Mouse (Mus musculus) gastrocnemius, adult 2 months (tissue): ENCODE measurements around the gene Gm9573. TPM values are rescaled to one million over a fixed set of nuclear protein-coding genes. Genes with fewer than 3 reads are reported as not detected.

Source experiments
- DNase-seq: peaks from one replicate; pipeline ENCODE4 v3.0.0; 2022
- H3K27ac ChIP-seq: fragments of 200-600 bp; 2 replicates; pipeline ENCODE4 v1.8.1; 2022; ENCODE audit warnings: mild to moderate bottlenecking
- H3K4me3 ChIP-seq: fragments of 200-600 bp; 2 replicates; pipeline ENCODE4 v1.8.1; 2022; ENCODE audit warnings: mild to moderate bottlenecking, moderate library complexity
- CTCF ChIP-seq: fragments of 200-600 bp; IDR thresholded peaks from 2 replicates; pipeline ENCODE4 v1.8.1; 2022; ENCODE audit warnings: antibody characterized with exemption, mild to moderate bottlenecking, moderate library complexity
- intact Hi-C: fragments of 180-260 bp; cut with DNase I; formaldehyde crosslinking; loops from one replicate; pipeline ENCODE4 v1.15.1; 2025
- total RNA-seq, 2 experiments: library from RNA; stranded (reverse); gene quantifications; 2 replicates each; pipeline ENCODE4 v1.2.3; 2021

The Gm9573 gene
- total RNA-seq, 2 experiments from 2014 or later: not detected

GRCm38 (mm10) chr17:35591219-35591578 lies 35.2 kb downstream of the Gm9573 start:
- Histone ChIP-seq H3K4me3 (peak overlapping the region; percentile 52; the same call in 1 of the 2 replicates), H3K27ac (no peak overlapping the region)
- DNase-seq: no peak
- no peak for TF ChIP-seq CTCF
- intact Hi-C loops: loop anchor here (5.0 kb wide), 1 partner anchor 146 kb away; no protein-coding TSS in a partner anchor

DNA sequence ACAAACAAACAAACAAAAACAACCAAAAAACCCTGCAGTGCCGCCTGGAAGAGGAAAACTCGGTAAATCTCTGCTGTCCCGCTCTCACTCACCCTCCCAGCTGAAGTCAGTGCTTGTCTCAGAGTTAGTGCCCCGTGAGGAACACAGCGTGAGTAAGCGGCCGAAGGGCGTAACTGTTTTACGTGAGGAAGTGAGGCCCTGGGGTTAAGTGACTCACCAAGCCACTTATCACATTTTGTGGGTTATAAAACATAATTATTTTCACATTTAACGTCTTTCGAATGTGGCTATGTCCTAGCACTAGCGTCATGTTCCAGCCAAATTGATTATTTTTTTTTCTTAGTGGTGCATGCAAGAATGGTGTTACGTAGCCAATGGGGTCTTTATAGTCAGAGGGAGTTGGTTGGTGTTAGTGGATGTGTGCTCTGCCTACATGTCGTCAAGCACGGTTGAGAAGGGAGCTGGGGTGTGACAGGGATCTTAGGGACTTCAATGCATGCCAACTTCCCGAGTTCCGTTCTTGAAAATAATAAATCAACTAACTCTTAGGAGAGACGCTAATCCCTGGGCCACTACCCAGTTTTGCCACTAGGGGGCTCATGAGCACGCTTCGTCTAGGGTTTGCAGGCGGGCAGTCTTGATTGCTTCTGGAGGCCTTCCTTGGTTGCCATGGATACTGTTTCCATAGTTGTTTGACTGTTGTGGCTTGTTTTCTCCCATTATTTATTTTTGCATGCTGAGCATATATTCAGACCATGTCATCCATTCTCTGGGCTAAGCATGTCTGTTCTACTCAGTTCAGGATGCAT lies 35.8 kb downstream of the Gm9573 start:
- H3K4me3 ChIP-seq: peak overlapping the region; percentile 52
- TF ChIP-seq CTCF: peak; percentile 92
- H3K27ac ChIP-seq: peak overlapping the region; percentile 61
- intact Hi-C loops: loop anchor here (5.0 kb wide), 1 partner anchor 147 kb away; no protein-coding TSS in a partner anchor
- DNase-seq: peak; percentile 77

DNA sequence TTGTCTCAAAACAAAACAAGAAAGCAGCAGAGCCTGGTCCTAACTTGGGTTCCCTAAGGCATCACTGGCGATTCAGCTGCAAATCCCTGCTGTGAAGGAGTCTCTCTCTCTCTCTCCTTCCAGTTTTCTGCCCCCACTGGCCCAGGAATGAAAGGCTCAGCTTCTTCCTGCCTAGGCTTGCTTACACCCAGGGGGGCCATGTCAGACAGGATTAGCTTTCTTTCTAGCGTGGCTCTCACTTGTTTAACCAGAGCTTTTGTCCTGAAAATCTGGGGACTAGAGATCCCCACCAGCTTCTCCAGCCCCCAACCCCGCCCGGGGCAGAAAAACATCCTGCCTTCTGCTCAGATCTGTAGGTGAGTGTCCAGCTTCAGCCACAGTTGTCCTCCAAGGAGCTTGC lies 38.0 kb downstream of the Gm9573 start:
- intact Hi-C loops: no loop called here

GRCm38 (mm10) chr17:35587291-35587690 lies 39.1 kb downstream of the Gm9573 start:
- no peak for TF ChIP-seq CTCF
- Histone ChIP-seq H3K4me3 (no peak overlapping the region), H3K27ac (no peak overlapping the region)
- no peak for DNase-seq
- intact Hi-C loops: no loop called here

More for the DNA sequence above, 38.0 kb downstream of the Gm9573 start:
- DNase-seq: no peak
- H3K4me3 ChIP-seq: no peak overlapping the region
- H3K27ac ChIP-seq: no peak overlapping the region
- TF ChIP-seq CTCF: no peak

DNA sequence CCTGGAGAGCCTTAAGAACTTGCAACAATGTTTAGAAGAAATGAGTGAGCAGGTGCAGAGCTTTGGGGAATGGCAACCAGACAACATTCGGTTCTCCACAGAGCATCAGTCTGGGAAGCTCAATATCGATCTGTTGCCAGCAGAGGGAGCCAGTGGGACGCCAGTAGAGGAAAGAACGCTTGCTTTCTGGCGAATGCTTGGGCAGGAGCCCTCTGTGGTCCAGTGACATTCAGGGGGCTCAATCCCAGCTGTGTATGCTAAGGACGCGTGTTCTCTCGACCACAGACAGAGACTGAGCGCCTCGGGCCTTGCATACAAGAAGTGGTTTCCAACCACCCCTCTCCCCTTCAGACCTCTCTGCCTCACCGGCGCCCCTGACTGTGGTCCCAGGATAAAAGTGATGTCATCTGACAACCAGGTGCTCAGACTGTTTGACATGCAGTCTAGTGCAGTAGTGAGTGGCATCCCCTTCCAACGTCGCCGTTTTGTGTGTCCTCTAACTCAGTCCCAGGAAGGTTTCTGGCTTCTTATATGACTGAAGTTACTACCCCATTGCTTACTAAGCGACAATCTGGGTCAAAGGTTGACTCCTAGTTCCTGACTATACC lies 42.0 kb downstream of the Gm9573 start:
- peak; percentile 79 for DNase-seq
- intact Hi-C loops: no loop called here
- Histone ChIP-seq H3K4me3 (peak overlapping the region; percentile 29), H3K27ac (no peak overlapping the region)
- peak; percentile 89 for TF ChIP-seq CTCF

GRCm38 (mm10) chr17:35582900-35583299 lies 43.5 kb downstream of the Gm9573 start:
- DNase-seq: no peak
- H3K4me3 ChIP-seq: no peak overlapping the region
- TF ChIP-seq CTCF: peak; percentile 53
- intact Hi-C loops: no loop called here
- H3K27ac ChIP-seq: no peak overlapping the region

GRCm38 (mm10) chr17:35578211-35578610 lies 48.2 kb downstream of the Gm9573 start:
- DNase-seq: peak; percentile 79
- TF ChIP-seq CTCF: peak; percentile 100
- intact Hi-C loops: no loop called here
- H3K4me3 ChIP-seq: no peak overlapping the region
- no peak overlapping the region for H3K27ac ChIP-seq

GRCm38 (mm10) chr17:35571477-35571876 lies 55.0 kb downstream of the Gm9573 start:
- H3K27ac ChIP-seq: no peak overlapping the region

DNA sequence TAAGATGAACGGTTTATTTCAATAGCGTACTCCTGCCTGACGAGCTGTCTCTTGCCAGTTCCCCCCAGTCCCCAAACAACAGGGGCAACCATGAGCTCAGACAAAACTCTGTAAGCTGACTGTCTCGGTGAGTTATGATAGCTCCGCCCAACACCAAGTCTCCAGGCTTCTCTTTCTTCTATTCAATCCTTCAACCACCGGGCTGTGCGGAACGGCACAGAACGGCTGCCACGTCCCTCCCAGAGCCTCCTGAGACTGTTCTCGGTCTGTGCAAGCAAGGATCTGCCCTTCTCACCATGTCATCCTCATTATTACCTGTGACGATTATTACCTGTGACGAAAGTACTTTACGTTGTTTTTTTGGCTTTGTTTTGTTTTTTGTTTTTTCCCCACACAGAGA lies 55.6 kb downstream of the Gm9573 start:
- Histone ChIP-seq H3K27ac (no peak overlapping the region), H3K4me3 (no peak overlapping the region)
- DNase-seq: no peak
- intact Hi-C loops: no loop called here
- no peak for TF ChIP-seq CTCF

More at GRCm38 (mm10) chr17:35571477-35571876, 55.0 kb downstream of the Gm9573 start:
- TF ChIP-seq CTCF: no peak
- intact Hi-C loops: no loop called here
- no peak overlapping the region for H3K4me3 ChIP-seq
- DNase-seq: no peak

DNA sequence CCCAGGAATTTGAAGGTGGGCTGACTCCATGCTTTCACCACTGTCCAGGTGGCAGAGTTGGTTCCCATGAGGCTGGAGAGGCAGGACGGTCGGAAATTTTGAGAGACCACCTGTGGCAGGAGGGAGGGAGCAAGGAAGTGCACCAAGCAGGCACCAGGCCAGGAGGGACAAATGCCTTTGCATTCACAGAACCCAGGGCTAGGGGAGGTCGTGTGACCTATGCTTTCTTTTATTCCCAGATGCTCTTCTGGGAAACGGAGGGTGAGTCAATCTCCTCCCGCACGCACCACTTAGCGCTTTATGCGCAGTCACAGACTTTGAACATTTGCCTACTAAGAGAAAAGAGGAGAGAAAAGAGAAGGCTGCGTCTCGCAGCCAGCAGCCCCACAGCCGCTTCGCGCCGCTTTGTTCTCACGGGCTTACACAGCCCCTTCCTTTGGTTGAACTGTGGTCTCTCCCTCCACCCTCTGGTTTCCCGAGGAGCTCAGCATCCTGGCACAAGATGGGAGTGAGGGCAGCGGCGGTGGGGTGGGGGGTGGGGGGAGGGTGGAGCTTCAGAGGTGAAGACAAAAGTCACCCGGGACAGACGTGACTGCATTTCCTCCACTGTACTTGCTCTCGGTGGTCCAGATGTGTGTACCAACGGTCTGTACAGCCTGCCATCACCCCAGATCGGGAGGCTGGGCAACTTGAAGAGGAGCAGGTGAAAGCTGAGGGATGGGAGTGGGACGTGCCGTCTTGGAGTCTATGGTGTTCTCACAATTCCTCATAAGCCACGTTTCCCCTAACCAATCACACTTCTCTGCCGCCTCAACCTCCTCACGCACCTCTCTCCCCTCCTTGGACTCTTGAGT lies 57.1 kb downstream of the Gm9573 start:
- no peak for DNase-seq
- TF ChIP-seq CTCF: no peak
- H3K27ac ChIP-seq: no peak overlapping the region
- intact Hi-C loops: no loop called here
- no peak overlapping the region for H3K4me3 ChIP-seq

Other genes starting within 250 kb of the Gm9573 start
- 1 to 10 TPM; 3.1 to 3.5 TPM for gene H2-Q4, start 247.0 kb downstream of the Gm9573 start, total RNA-seq
- under 1 TPM in 1 of 2 experiments, not detected in 1; 0.18 TPM for gene H2-Q6, start 201.8 kb downstream of the Gm9573 start, total RNA-seq
- under 1 TPM; 0.61 to 0.82 TPM for gene H2-Q7, start 187.5 kb downstream of the Gm9573 start, total RNA-seq
- gene H2-Q10, start 156.5 kb downstream of the Gm9573 start, total RNA-seq: under 1 TPM; 0.05 to 0.33 TPM
- gene Pou5f1, start 120.6 kb downstream of the Gm9573 start, total RNA-seq: not detected
- gene Tcf19, start 109.8 kb downstream of the Gm9573 start, total RNA-seq: 1 to 10 TPM in 1 of 2 experiments, under 1 TPM in 1; 0.73 to 1.0 TPM
- gene Cchcr1, start 109.5 kb downstream of the Gm9573 start, total RNA-seq: 1 to 10 TPM; 1.7 TPM
- gene Psors1c2, start 93.4 kb downstream of the Gm9573 start, total RNA-seq: not detected
- gene Cdsn, start 74.5 kb downstream of the Gm9573 start, total RNA-seq: not detected
- gene 2300002M23Rik, start 59.2 kb downstream of the Gm9573 start, total RNA-seq: not detected
- not detected for gene Sfta2, start 25.1 kb downstream of the Gm9573 start, total RNA-seq
- gene Mucl3, start 17.1 kb upstream of the Gm9573 start, total RNA-seq: not detected
- gene Vars2, start 41.0 kb upstream of the Gm9573 start, total RNA-seq: 10 to 100 TPM; 12.8 to 16.8 TPM
- 10 to 100 TPM; 18.1 to 24.2 TPM for gene Gtf2h4, start 47.1 kb upstream of the Gm9573 start, total RNA-seq
- 10 to 100 TPM; 13.4 to 15.9 TPM for gene Ddr1, start 78.0 kb upstream of the Gm9573 start, total RNA-seq
- 1 to 10 TPM; 4.4 to 8.6 TPM for gene Ier3, start 195.0 kb upstream of the Gm9573 start, total RNA-seq
- gene Flot1, start 196.6 kb upstream of the Gm9573 start, total RNA-seq: 10 to 100 TPM; 45.4 to 50.9 TPM
- gene Tubb5, start 211.7 kb upstream of the Gm9573 start, total RNA-seq: 10 to 100 TPM; 29.7 to 40.0 TPM
- gene Mdc1, start 214.9 kb upstream of the Gm9573 start, total RNA-seq: 1 to 10 TPM; 3.6 to 4.4 TPM
- gene Nrm, start 234.7 kb upstream of the Gm9573 start, total RNA-seq: under 1 TPM; 0.82 to 0.86 TPM
- gene Ppp1r18, start 239.0 kb upstream of the Gm9573 start, total RNA-seq: 1 to 10 TPM; 3.9 to 7.9 TPM